Mouse (Mus musculus): ENCODE results near the gene Nf1.

Nf1 gene

GRCm38 (mm10) chr11:79584191-79584590 lies 244.7 kb downstream of the Nf1 start:
- DNase-seq (ENCODE audit: low read depth, low spot score): peak; percentile 6

- no peak for DNase-seq (ENCODE audit: low read depth, low spot score)
These were observed 250.0 kb downstream of the Nf1 start for GRCm38 (mm10) chr11:79589317-79590075.

- no peak for DNase-seq (ENCODE audit: low read depth, low spot score)
These were observed 251.4 kb downstream of the Nf1 start, which contains the start of gene Rab11fip4 for GRCm38 (mm10) chr11:79590664-79591590. Rab11fip4 (plus strand) TSS chr11:79591212.

DNA sequence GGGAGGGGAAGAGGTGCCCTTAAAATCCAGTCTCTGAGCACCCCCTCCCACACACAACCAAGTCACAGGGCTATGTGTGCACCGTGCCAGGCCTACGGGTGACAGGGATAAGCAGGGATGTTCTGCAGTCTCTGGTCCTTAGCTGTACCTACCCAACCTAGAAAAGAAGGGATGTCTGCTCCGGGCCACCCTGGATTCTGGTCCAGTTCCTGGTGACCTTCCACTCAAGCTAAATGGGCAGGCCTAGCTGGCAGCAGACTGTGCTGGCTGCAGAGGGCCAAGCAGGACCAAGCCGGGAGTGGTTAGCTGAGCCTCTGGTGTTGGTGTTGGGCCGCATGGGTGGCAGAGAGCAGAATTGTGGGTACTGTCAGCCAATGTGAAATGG lies 252.1 kb downstream of the Nf1 start:
- DNase-seq (ENCODE audit: low read depth, low spot score): no peak

DNA sequence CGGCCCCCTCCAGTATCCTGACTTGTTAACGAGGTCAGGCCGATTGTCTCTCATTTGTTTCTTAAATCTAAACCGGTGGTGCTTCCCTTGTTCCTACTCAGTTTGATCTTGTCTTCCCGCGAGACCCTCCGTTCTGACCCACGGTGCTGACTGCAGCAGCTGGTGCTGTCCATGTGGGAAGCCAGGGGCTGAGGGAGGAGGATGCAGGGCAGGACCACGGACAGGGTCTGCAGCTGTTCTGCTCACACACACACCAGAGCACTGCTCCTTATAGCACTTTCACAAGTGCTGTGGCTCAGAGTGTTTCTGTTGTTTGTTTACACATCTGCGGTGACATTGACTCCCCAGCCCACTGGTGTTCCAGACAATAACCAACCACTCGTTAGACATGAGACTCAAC lies 254.0 kb downstream of the Nf1 start:
- DNase-seq (ENCODE audit: low read depth, low spot score): no peak

DNA sequence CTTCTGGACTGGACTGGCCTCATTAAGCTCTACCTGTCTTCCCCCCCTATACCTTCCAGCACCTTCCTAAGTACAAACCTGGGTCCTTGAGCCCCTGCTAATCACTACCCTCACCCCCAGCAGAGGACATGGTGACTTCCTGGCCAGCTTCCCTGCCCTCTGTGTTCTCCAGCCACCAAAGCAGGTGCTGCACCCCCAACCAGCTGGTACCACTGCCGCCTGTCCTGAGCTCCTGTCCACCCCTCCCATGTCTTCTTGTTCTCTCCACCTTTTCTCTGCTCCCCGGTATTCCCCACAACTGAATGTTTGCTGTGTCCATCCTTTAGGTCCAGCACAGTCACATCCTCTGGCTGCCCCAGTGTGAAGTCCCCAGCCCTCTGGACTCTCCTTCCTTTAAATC lies 271.0 kb downstream of the Nf1 start:
- DNase-seq (ENCODE audit: low read depth, low spot score): no peak

DNA sequence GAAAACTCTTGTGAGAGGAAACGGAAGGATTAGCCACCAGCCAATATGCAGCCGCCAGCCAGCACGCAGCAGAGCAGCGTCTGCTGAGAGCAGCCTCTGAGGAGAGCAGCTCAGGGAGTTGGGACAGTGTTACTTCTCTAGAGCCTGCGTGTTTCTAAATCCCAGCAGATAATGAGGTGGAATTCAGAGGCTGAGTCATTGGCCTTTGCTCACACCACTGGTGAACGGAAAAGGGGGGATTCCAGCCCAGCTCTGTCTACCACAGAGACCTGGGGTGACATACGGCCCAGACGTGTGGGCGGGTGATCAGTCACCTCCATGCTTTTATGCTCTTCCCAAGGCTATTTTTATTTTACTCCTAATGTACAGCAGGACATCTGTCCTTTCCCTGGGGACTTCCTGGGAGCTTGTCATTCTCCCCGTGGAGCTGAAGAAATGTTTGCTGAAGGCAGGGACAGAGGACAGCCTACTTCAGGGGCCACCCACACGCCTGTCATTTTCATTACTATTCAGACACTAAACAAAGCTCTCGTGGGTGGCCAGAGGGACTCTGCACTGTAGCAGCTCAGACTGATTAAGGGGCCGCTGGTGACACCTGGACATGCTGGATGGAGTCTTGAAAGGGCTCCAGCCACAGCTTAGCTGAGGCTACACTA lies 271.6 kb downstream of the Nf1 start:
- no peak for DNase-seq (ENCODE audit: low read depth, low spot score)

- DNase-seq (ENCODE audit: low read depth, low spot score): no peak
These were observed 272.6 kb downstream of the Nf1 start for GRCm38 (mm10) chr11:79612046-79612600.

GRCm38 (mm10) chr11:79613084-79613483 lies 273.6 kb downstream of the Nf1 start:
- no peak for DNase-seq (ENCODE audit: low read depth, low spot score)

- DNase-seq (ENCODE audit: low read depth, low spot score): no peak
These were observed 274.2 kb downstream of the Nf1 start for GRCm38 (mm10) chr11:79613711-79614110.

DNA sequence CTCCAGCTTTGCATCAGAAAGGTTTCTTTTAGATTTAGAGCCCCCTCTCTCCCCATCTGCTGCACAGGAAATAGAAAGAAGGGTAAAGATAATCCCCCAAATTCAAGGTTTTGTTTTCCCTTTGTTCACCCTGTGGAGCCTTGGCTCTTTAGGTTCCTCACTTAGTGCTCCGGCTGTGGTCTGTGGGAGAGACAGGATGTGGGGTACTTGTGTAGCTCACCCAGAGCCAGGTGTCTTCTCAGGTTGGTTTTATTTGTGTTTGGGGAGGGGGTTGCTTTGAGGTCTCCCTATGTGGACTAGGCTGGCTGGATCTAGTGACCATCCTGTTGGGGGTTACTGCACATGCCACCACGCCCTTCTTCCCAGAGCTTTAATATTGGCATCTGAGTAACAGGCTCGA lies 275.4 kb downstream of the Nf1 start:
- DNase-seq (ENCODE audit: low read depth, low spot score): no peak

- DNase-seq (ENCODE audit: low read depth, low spot score): no peak
These were observed 276.4 kb downstream of the Nf1 start for GRCm38 (mm10) chr11:79615871-79616270.

DNA sequence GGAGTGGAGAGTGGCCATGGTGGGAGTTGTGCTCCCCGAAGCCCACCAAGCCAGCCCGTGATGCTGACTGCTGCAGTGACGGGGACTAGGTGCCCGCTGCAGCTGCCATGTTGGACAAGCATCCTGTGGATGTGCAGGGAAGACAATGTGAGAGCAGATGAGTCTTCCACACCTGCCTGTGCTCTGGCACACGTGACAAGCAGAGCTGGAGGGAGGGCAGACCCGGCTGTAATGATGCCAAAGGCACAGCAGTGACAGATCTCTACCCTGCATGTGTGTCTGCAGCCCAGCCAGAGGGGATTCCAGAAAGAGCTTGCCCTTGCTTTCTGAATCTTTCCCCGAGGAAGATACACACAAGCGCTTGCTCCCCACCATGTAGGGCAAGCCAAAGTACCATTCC lies 278.5 kb downstream of the Nf1 start:
- DNase-seq (ENCODE audit: low read depth, low spot score): no peak

- no peak for DNase-seq (ENCODE audit: low read depth, low spot score)
These were observed 283.5 kb downstream of the Nf1 start for GRCm38 (mm10) chr11:79623029-79623428.

DNA sequence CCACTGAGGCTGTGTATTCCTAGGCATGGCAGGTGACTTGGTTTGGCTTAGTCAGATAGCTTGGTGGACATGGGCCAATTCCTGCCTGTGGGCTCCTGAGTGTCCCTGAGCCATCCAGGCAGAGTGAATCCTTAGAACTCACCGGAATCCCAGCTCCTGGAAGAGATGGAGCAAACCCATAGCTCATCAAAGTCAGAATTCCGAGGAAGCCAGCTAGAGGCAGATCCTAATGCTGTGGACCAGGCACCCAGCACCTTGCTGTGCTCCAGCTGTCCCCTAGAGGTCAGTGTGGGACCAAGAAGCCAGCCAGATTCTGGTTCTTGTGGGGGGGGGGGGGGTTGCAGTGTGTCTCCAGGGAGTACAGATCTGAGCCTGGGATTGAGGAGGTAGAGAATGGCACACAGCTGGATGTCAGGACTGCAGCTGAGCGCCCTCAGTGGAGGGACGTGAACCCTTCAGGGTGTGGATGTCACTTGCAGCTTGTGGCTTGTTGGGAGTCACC lies 285.4 kb downstream of the Nf1 start:
- no peak for DNase-seq (ENCODE audit: low read depth, low spot score)

- DNase-seq (ENCODE audit: low read depth, low spot score): no peak
These were observed 289.2 kb downstream of the Nf1 start for GRCm38 (mm10) chr11:79628716-79629115.

GRCm38 (mm10) chr11:79629752-79630374 lies 290.4 kb downstream of the Nf1 start:
- DNase-seq (ENCODE audit: low read depth, low spot score): no peak

GRCm38 (mm10) chr11:79630521-79630920 lies 291.0 kb downstream of the Nf1 start:
- DNase-seq (ENCODE audit: low read depth, low spot score): no peak
